Mouse (Mus musculus): Measurements from ENCODE around the gene Neu1.

Neu1 gene

DNA sequence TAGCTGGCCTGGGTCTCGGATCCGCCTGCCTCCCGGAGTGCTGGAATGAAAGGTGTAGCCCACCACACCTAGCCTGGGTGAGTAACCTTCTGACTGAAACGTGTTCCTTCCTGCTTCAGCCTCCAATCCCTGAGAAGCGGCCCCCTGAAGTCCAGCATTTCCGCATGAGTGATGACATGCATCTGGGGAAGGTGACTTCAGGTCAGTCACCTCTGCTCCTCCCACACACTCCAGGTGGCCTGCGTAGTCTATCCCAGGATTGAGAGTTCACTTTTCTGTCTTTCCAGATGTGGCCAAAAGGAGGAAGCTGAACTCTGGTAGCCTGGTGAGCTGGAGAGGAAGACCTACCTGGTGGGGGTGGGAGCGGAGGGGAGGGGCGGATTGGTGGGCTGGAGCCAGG lies 28.2 kb upstream of the Neu1 start:
- DNase-seq (ENCODE audit: low spot score), result no peak

- no peak for DNase-seq (ENCODE audit: low spot score)
Observed at GRCm38 (mm10) chr17:34910982-34911381, 20.1 kb upstream of the Neu1 start.

DNA sequence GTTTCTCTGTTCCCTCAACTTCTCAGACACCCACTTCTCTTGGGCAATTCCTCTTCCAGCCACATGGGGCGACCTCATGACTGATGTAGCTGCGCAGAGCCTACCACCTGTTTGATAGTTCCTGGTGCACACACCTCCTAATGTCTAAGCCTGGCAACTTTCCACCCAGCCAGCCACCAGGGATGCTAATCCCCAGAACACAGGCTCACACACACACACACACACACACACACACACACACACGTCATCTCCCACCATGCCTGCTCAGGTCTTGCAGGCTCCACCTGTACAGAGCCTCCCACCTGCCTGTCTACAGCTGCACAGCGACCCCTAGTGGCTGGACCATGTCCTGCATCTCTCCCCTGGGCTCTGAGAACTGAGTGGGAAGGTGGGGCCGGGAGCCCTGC lies 19.1 kb upstream of the Neu1 start:
- DNase-seq (ENCODE audit: low spot score), result peak; percentile 77

- no peak for DNase-seq (ENCODE audit: low spot score)
Observed at GRCm38 (mm10) chr17:34913930-34914665, 17.0 kb upstream of the Neu1 start, which contains the start of gene Slc44a4. Slc44a4 (plus strand) TSS chr17:34914466.

DNA sequence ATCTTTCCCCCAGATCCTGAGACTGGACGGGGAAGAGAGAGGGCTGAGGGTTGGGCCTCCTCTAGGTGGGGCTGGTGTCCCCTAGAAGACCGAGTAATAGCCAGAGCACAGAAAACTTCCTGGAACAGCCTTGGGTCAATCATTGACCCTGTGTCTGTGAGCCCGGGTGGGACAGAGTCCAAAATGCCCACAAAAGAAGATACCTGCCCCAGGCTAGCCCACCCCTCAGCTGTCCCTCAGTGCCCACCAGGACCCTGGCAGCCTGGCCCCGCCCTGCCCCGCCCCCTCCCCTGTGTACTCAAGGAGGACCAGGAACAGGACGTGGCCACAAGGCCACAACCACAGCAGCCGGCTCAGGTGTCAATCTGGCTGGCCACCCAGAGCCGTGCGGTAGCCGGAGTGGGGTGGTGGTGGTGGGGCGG lies 15.6 kb upstream of the Neu1 start:
- DNase-seq (ENCODE audit: low spot score), result no peak

DNA sequence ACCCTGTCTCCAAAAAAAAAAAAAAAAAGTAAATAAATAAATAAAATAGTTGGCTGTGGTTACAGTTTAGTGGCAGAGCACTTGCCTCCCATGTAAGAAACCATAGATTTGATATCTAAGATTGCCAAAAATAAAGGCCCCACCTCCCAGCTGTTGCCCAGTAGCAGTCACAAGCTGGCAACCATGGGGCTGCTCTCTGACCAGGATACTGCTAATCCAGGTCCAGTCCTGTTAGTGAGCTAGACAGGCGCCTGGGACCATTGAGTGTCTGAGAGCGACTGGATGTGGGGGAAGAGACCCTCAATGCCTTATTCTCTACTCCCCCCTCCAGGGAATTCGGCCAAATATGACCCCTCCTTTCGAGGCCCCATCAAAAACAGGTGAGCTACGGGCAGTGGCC lies 14.7 kb upstream of the Neu1 start:
- no peak for DNase-seq (ENCODE audit: low spot score)

- no peak for DNase-seq (ENCODE audit: low spot score)
Observed at GRCm38 (mm10) chr17:34917188-34917587, 13.9 kb upstream of the Neu1 start.

- DNase-seq (ENCODE audit: low spot score), result no peak
Observed at GRCm38 (mm10) chr17:34922939-34923338, 8.1 kb upstream of the Neu1 start.

DNA sequence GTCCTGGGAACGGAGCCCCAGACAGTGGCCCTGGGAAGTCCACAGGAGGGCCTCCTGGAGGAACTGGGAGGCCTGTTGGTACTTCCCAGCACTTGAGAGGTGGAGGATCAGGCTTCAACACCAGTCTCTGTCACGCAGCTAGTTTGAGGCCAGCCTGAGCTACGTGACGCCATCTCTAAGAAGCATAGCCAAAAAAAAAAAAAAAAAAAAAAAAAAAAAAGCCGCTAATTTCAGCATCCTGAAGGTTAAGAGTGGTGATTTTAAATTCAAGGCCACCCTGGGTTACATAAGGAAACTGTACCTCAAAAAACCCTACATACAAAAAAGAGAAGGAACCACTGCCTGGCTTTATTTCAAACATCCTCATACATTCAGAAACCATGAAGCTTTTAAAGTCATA lies 6.8 kb upstream of the Neu1 start:
- no peak for DNase-seq (ENCODE audit: low spot score)

GRCm38 (mm10) chr17:34927306-34928019 lies 3.6 kb upstream of the Neu1 start:
- no peak for DNase-seq (ENCODE audit: low spot score)

- no peak for DNase-seq (ENCODE audit: low spot score)
Observed at GRCm38 (mm10) chr17:34928841-34929240, 2.2 kb upstream of the Neu1 start.

DNA sequence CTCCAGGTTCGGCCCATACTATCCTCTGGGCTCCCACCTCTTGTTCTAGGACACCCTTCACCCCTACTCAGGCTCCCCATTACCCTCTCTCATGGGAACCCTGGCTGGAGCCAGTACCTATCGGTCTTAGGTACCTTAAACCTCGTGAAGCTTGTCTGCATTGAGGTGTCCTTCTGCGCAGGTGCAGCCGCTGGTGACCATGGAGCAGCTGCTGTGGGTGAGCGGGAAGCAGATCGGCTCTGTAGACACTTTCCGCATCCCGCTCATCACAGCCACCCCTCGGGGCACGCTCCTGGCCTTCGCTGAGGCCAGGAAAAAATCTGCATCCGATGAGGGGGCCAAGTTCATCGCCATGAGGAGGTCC lies 664 bp downstream of the Neu1 start:
- peak; percentile 11 for DNase-seq (ENCODE audit: low spot score)

DNA sequence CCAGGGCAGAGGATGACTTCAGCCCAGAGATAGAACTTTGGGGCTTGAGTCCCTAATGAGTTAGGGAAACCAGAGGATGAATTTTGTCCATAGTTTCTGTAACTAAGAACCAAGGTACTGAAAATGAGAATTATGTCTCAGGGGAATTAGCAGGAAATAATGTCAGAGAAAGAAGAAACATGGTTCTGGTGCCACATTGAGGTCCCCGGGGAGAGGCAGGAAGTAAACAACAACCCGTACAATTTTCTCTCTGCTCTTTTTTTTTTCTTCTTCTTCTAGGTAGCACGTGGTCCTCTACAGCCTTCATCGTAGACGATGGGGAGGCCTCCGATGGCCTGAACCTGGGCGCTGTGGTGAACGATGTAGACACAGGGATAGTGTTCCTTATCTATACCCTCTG lies 1.2 kb downstream of the Neu1 start:
- no peak for DNase-seq (ENCODE audit: low spot score)

DNA sequence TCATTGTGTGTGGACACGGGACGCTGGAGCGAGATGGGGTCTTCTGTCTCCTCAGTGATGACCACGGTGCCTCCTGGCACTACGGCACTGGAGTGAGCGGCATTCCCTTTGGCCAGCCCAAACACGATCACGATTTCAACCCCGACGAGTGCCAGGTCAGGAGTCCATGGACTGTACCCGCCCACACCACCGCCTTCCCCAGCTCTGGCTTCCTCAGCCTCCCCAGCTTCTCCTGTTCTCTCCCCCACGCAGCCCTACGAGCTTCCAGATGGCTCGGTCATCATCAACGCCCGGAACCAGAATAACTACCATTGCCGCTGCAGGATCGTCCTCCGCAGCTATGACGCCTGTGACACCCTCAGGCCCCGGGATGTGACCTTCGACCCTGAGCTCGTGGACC lies 3.0 kb downstream of the Neu1 start:
- DNase-seq (ENCODE audit: low spot score), result no peak

DNA sequence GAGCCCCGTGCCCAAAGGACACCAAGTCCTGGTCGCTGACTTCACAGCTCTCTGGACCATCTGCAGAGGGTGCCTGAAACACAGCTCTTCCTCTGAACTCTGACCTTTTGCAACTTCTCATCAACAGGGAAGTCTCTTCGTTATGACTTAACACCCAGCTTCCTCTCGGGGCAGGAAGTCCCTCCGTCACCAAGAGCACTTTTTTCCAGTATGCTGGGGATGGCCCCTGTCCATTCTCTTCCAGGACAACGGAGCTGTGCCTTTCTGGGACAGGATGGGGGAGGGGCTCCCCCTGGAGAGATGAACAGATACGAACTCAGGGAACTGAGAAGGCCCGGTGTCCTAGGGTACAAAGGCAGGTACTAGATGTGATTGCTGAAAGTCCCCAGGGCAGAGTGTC lies 3.8 kb downstream of the Neu1 start:
- no peak for DNase-seq (ENCODE audit: low spot score)

DNA sequence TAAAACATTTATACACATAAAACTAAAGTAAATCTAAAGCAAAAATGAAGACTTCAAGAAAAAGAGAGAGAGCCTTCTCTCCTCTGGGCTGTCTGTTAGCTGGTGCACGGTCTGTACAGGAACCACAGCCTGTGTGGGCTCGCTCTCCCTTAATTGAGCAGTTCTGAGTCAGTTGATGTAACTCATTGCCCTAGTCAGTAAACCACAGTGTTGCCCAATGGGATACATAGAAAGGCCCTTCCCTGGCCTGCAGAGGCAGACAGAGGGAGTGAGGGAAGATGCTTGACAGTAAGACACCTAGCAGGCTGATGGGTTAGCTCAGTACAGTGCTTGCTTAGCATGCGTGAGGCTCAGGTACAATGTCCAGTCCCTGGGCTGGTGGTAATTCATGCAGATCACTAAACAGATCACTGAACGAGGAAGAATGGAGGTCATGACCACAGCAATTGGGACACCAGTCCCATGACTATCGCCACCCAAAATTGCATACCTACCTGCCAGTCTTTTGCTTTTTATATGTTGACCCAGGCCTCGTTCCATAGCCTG lies 7.0 kb downstream of the Neu1 start:
- no peak for DNase-seq (ENCODE audit: low spot score)

DNA sequence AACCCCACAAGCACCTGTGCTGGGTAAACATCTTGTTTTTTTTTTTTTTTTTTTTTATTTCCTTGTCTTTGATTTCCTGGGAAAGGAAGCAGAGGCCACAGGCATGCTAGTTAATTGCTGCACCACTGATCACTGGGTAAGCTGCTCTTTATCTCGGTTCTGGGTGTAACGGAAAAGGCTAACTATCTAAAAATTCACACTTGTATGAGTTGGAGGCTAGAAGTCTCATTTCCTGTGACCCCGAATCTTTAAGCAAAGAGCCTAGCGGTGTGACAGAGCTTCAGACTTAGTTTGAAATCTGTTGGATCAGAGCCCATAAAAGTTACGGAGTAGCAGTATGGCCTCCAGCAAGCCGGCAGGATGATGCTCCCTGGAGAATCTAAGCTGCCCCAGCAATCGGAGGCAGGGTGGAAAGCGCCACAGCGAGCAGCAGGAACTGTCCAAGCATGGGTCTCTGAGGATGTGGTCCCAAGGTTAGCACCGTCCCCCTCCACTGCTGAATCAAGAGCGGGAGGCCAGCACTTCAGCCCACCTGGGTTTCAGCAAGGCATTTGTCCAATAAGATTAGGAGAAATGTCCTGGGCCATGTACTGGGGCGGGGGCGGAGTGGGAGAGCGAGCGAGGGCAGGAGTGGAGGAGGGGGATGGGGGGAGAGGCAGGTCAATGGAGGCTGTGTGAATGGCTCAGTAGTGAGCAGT lies 10.4 kb downstream of the Neu1 start:
- no peak for DNase-seq (ENCODE audit: low spot score)

- DNase-seq (ENCODE audit: low spot score), result no peak
Observed at GRCm38 (mm10) chr17:34943128-34943815, 12.2 kb downstream of the Neu1 start.

GRCm38 (mm10) chr17:34944362-34944761 lies 13.3 kb downstream of the Neu1 start:
- DNase-seq (ENCODE audit: low spot score), result no peak

- no peak for DNase-seq (ENCODE audit: low spot score)
Observed at GRCm38 (mm10) chr17:34946486-34947140, 15.6 kb downstream of the Neu1 start.

DNA sequence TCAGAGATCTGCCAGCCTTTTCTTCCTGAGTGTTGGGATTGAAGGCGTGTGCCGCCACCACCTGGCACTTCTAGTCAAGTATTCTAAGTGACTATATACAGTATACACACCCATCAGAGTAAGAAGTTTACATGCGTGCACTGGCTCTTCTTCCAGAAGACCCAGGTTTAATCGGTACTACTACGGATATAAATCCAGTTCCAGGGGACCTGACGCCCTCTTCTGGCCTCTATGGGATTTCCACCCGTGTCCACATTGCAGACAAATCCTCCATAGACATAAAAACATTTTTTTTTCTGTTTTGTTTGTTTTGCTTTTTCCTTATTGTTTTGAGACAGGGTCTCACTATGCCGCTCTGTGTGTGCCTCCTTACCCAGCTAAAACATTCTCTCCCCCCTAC lies 16.6 kb downstream of the Neu1 start:
- no peak for DNase-seq (ENCODE audit: low spot score)

Measured in spleen, adult 12 weeks (tissue).